Mouse (Mus musculus) testis, adult 2 months (tissue): ENCODE measurements around the gene Ankrd6. TPM values are rescaled to one million over a fixed set of nuclear protein-coding genes. Genes with fewer than 3 reads are reported as not detected.
"Not testable (repeated sequence)": the region's sequence is repeated elsewhere in the genome, so short reads cannot be mapped to it uniquely, and the experiment has no call there.

Experiments
- H3K27ac ChIP-seq: fragments of 200-500 bp; 2 replicates; pipeline ENCODE4 v1.5.1; 2012; ENCODE audit warnings: low read depth, low read length; ENCODE audit not compliant: control insufficient read depth, insufficient read depth
- H3K27me3 ChIP-seq: fragments of 200-500 bp; 2 replicates; pipeline ENCODE4 v1.6.1; 2012; ENCODE audit warnings: mild to moderate bottlenecking, low read length, moderate library complexity; ENCODE audit not compliant: control insufficient read depth, insufficient read depth
- H3K36me3 ChIP-seq: fragments of 200-500 bp; 2 replicates; pipeline ENCODE4 v1.6.1; 2012; ENCODE audit warnings: mild to moderate bottlenecking, low read length; ENCODE audit not compliant: control insufficient read depth, insufficient read depth
- H3K4me1 ChIP-seq: fragments of 200-500 bp; 2 replicates; pipeline ENCODE4 v1.6.1; 2012; ENCODE audit warnings: low read length; ENCODE audit not compliant: control insufficient read depth, insufficient read depth
- H3K4me3 ChIP-seq: fragments of 200-500 bp; 2 replicates; pipeline ENCODE4 v1.5.1; 2012; ENCODE audit warnings: low read depth, mild to moderate bottlenecking, low read length, moderate library complexity, mixed read lengths; ENCODE audit not compliant: control insufficient read depth
- CTCF ChIP-seq: fragments of 200-500 bp; IDR thresholded peaks from 2 replicates; pipeline ENCODE4 v1.5.1; 2012; ENCODE audit warnings: low read depth, mild to moderate bottlenecking, inconsistent platforms, low read length, moderate library complexity; ENCODE audit not compliant: control insufficient read depth, insufficient read depth, insufficient replicate concordance
- POLR2A ChIP-seq: fragments of 200-500 bp; IDR thresholded peaks from 2 replicates; pipeline ENCODE4 v1.6.1; 2012; ENCODE audit warnings: low read depth, mild to moderate bottlenecking, inconsistent platforms, low read length, moderate library complexity; ENCODE audit not compliant: control insufficient read depth
- polyA plus RNA-seq: library from polyadenylated mRNA; depleted of rRNA; stranded (reverse); fragments of >200 nt; gene quantifications from 2 replicates; pipeline ENCODE4 v1.2.3, GENCODE M21; 2012

Ankrd6 gene
- polyA plus RNA-seq, 1 experiment: 0.54 TPM

- H3K27ac ChIP-seq: no peak overlapping the region
- H3K4me1 ChIP-seq: peaks cover 14% of the 10 kb centered on the region
- no peak overlapping the region for H3K4me3 ChIP-seq
- peaks cover 2% of the 10 kb centered on the region; the same call in 1 of the 2 replicates for H3K27me3 ChIP-seq
- TF ChIP-seq POLR2A (no peak), CTCF (no peak)
- no peaks in the 10 kb centered on the region for H3K36me3 ChIP-seq
Observed at GRCm38 (mm10) chr4:32981617-32982016, 31.0 kb upstream of the Ankrd6 start.

DNA sequence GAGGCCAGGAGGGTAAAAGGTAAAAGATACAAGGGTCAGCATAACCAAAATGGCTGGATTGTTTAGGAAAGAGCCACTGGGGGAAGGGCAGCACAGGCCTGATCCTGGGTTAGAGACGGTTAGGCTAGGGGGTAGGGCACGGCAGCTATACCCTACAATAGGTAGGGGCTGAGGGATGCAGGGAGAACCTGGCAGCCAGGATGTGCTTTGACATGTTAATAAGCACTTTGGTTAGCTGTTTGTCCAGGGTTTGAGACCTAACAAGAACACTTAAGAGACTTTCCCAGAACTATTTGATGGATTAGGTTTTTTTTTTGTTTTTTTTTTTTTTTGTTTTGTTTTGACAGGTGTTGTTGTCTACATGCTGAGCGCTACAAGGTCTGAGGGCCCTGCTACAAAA, 29.4 kb upstream of the Ankrd6 start:
- Histone ChIP-seq H3K4me3 (no peak overlapping the region), H3K27me3 (peaks cover 2% of the 10 kb centered on the region; the same call in 1 of the 2 replicates), H3K27ac (no peak overlapping the region), H3K36me3 (no peaks in the 10 kb centered on the region), H3K4me1 (peaks cover 12% of the 10 kb centered on the region)
- TF ChIP-seq CTCF (no peak), POLR2A (no peak)

DNA sequence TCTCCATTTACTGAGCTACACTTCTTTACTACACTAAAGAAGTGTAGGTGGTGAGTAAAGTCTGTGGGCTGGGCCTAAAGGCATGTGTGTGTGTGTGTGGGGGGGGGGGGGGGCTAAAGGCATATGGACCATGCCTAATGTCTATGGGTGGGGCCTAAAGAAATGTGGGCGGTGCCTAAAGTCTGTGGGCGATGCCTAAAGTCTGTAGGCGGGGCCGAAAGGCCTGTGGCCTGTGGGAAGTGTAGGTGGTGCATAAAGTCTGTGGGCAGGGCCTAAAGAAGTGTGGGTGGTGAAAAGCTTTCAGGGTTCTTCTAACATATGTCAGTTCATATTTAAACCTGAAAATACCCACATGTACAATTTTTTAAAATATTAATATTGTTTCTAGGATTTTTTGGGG, 26.7 kb upstream of the Ankrd6 start:
- Histone ChIP-seq H3K27ac (no peak overlapping the region), H3K36me3 (no peaks in the 10 kb centered on the region), H3K4me1 (peaks cover 7% of the 10 kb centered on the region), H3K27me3 (peaks cover 2% of the 10 kb centered on the region; the same call in 1 of the 2 replicates), H3K4me3 (no peak overlapping the region)
- no peak for TF ChIP-seq CTCF
- TF ChIP-seq POLR2A: no peak

- H3K36me3 ChIP-seq, H3K4me3 ChIP-seq, H3K27me3 ChIP-seq, H3K4me1 ChIP-seq, H3K27ac ChIP-seq: not testable (repeated sequence)
Observed at GRCm38 (mm10) chr4:32964619-32965018, 14.0 kb upstream of the Ankrd6 start.

GRCm38 (mm10) chr4:32961394-32961793, 10.8 kb upstream of the Ankrd6 start:
- H3K36me3 ChIP-seq: no peaks in the 10 kb centered on the region
- H3K27ac ChIP-seq: no peak overlapping the region
- no peaks in the 10 kb centered on the region for H3K27me3 ChIP-seq
- H3K4me1 ChIP-seq: no peaks in the 10 kb centered on the region
- no peak overlapping the region for H3K4me3 ChIP-seq
- TF ChIP-seq POLR2A: no peak
- no peak for TF ChIP-seq CTCF

GRCm38 (mm10) chr4:32956423-32956822, 5.8 kb upstream of the Ankrd6 start:
- Histone ChIP-seq H3K4me1 (peaks cover 3% of the 10 kb centered on the region), H3K27me3 (no peaks in the 10 kb centered on the region)
- TF ChIP-seq CTCF (no peak), POLR2A (no peak)

GRCm38 (mm10) chr4:32952681-32953080, 2.0 kb upstream of the Ankrd6 start:
- Histone ChIP-seq H3K27me3 (no peaks in the 10 kb centered on the region), H3K36me3 (no peaks in the 10 kb centered on the region), H3K27ac (no peak overlapping the region), H3K4me3 (no peak overlapping the region), H3K4me1 (peaks cover 13% of the 10 kb centered on the region)
- TF ChIP-seq CTCF: no peak
- TF ChIP-seq POLR2A: no peak

More at GRCm38 (mm10) chr4:32956423-32956822, 5.8 kb upstream of the Ankrd6 start:
- H3K36me3 ChIP-seq: no peaks in the 10 kb centered on the region
- H3K27ac ChIP-seq: no peak overlapping the region
- H3K4me3 ChIP-seq: no peak overlapping the region

DNA sequence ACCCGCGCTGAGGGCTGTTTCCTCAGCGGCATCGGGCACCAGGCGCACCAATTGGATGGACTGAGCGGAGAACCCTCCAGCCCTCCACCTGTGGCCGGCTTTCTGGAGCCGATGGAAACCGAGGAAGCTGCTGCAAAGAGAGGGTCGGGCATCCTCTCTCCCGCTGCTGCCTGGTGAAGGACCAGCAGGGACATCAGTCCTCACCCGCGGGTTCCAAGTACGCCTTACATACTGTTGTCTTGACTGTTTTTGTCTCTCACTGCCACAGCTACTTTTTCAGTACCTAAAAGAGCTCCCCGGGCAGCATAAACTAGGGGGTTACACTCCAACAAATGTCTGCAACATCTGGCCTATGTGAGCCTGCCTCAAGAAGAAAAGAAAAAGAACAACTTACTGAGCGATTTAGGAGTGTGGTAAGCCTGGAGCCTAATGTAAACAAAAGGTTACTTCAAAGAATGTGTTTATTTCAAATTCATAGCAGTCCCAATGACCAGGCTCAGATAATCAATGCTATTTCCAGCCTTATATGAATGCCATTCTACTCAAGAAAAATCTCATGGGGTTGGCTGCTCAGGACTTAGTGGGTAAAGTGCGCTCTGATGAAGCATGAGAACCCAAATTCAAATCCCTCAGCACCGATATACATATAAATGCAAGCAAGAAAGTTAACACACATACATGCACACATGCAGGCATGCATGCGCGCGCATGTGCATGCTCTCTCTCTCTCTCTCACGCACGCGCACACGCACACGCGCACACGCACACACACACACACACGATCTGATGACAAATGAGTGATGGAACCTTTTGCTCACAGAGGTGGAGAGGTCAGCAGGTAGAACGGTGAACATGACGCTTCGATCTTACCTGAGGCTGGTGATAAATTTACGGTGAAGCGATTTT, 647 bp upstream of the Ankrd6 start:
- TF ChIP-seq POLR2A: 0 out of 2 replicates have a peak, but pooled peaks have one; percentile 2
- peak; percentile 9; the same call in 1 of the 2 replicates for TF ChIP-seq CTCF
- Histone ChIP-seq H3K27ac (no peak overlapping the region), H3K4me1 (peaks cover 13% of the 10 kb centered on the region), H3K4me3 (peak overlapping the region; percentile 77), H3K27me3 (no peaks in the 10 kb centered on the region), H3K36me3 (no peaks in the 10 kb centered on the region)
